Mouse (Mus musculus): ENCODE measurements around the gene Cbx3. TPM values are rescaled to one million over a fixed set of nuclear protein-coding genes. Genes with fewer than 3 reads are reported as not detected.
A peak's percentile ranks its signal among the peaks of the same experiment; 100 is the strongest.

The Cbx3 gene
- total and polyA plus RNA-seq, 3 experiments: 145 to 300 (median 258) TPM

DNA sequence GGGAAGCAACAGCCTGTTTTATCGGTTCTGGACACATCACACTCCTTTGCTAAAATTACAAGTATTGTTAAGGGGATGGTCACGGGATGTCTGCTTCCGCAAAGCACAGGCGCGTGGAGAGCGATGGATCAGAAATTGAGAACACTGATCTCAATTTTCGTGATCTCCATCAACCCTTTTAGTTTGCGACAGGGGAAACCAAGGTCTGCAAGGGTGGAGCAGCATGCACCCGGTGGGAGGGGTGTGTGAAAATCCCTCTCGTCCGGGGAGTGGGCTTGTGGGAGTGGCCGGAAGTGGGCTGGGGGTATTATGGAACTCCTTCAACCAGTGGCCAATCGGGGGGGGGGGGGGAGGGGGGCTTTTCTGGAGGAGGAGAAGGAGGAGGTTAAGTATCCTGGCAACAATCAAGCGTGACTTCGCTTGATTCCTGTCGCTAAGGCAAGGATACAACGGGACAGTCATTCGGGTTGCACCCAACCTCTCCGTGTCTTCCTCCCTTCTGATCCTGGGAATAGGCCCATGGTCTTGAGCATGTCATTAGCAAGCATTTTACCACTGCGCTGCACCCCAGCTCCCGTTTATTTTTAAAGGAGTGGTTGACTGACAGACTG, 54.3 kb downstream of the Cbx3 start:
- no peak for TF ChIP-seq JUND (conservative IDR thresholded peaks at IDR 0.05; ENCODE audit: low read depth, low read length)
- TF ChIP-seq MAFK (IDR thresholded peaks at IDR 0.05; ENCODE audit: insufficient replicate concordance, low read length): no peak
- peak; percentile 63 for TF ChIP-seq MXI1 (IDR thresholded peaks at IDR 0.05; ENCODE audit: low read depth, low read length)
- no peak; the same call in 1 of the 2 replicates for TF ChIP-seq SIN3A (IDR thresholded peaks at IDR 0.05; ENCODE audit: low read length)
- TF ChIP-seq TBP (conservative IDR thresholded peaks at IDR 0.05; ENCODE audit: low read depth, low read length): 0 out of 2 replicates have a peak, but pooled peaks have one; percentile 12
- TF ChIP-seq NELFE (IDR thresholded peaks at IDR 0.05; ENCODE audit: low read depth, low read length): no peak; the same call in 1 of the 2 replicates
- 0 out of 2 replicates have a peak, but pooled peaks have one; percentile 26 for TF ChIP-seq ELF1 (IDR thresholded peaks at IDR 0.05; ENCODE audit: low read depth, low read length)
- 0 out of 2 replicates have a peak, but pooled peaks have one; percentile 22 for TF ChIP-seq MYC (IDR thresholded peaks at IDR 0.05; ENCODE audit: low read depth, low read length)

DNA sequence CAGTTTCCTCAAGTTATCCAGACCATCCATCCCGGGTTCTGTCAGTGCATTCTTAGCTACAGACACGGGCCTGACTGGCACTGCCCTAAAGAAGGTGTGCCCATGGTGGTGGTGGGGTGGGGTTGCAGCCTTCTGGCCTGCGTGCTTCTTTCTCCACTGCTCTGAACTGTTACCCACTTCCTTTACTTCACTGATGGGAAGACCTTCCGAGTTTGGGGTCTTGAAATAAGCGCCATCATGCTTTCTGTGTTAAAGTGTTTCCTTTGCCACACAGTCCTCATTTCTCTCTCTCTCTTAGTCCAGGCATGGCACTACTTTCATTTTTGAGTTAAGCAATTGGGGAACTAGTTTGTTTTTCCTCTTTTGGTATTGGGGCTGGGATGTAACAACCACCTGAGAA, 54.8 kb downstream of the Cbx3 start:
- peak overlapping the region; percentile 96; the same call in 1 of the 2 replicates for H3K9ac ChIP-seq (ENCODE audit: insufficient read depth, low read depth)
- in situ Hi-C loops (cut with MboI; ENCODE audit: low pct_ligation_motif_present, low pct_unique_long_range_greater_than_20kb, low sequenced_read_pairs): no loop called here

More for the DNA sequence above, 54.3 kb downstream of the Cbx3 start:
- no peak overlapping the region for H3K27ac ChIP-seq (ENCODE audit: insufficient read depth, low read depth)
- H3K4me3 ChIP-seq (replicated peaks in 1 of 3; ENCODE audit: low read depth in 2 of 3, low read length in 2 of 3, poor library complexity in 1 of 3): peak overlapping the region; percentile 74 to 87 (median 82)
- no peaks in the 10 kb centered on the region for H3K27me3 ChIP-seq (replicated peaks)
- H3K79me2 ChIP-seq (replicated peaks; ENCODE audit: control insufficient read depth, extremely low read depth, insufficient read depth, poor library complexity, severe bottlenecking): no peaks in the 10 kb centered on the region; the same call in 1 of the 2 replicates
- DNase-seq (ENCODE audit: extremely low read depth): peak; percentile 58
- peak overlapping the region; percentile 96 for H3K9ac ChIP-seq (ENCODE audit: insufficient read depth, low read depth)
- H3K36me3 ChIP-seq (replicated peaks in 1 of 2; ENCODE audit: control insufficient read depth in 1 of 2, insufficient read depth in 1 of 2, low read length in 1 of 2): peaks cover 2 to 10% of the 10 kb centered on the region in 2 experiments
- dilution Hi-C loops (cut with MboI; ENCODE audit: extremely low pct_ligation_motif_present, extremely low pct_unique_long_range_greater_than_20kb, low sequenced_read_pairs) (no loop called here), in situ Hi-C loops (cut with MboI; ENCODE audit: low pct_ligation_motif_present, low pct_unique_long_range_greater_than_20kb, low sequenced_read_pairs) (no loop called here)
- peaks cover 2 to 17% of the 10 kb centered on the region in 2 experiments; a peak in 2 of 4 replicates for H3K4me1 ChIP-seq (ENCODE audit: control insufficient read depth in 1 of 2, insufficient read depth in 2 of 2)
- peak overlapping the region; percentile 87 for H3K4me2 ChIP-seq (ENCODE audit: insufficient read depth, low read depth, poor library complexity, severe bottlenecking)
- H3K9me3 ChIP-seq (replicated peaks; ENCODE audit: low read length): no peaks in the 10 kb centered on the region

DNA sequence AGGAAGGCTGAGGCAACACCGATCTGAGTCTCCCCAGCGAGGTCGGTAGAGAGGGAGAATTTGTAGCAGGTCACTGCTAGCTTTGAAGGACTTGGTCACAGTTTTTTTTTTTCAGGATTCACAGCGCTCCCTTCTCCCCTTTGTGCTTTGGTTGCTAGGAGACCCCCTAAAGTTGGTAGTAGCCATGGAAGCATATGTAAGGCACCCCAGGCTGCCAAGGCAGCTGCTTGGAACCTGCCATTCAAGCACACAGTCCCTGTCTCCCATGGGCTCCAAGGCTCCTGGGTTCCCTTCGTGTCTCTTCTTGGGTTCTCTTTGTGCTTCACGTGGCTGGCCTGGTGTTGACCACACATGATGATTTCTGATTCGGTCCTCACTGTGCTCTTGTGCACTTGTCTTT, 59.3 kb downstream of the Cbx3 start:
- dilution Hi-C loops (cut with MboI; ENCODE audit: extremely low pct_ligation_motif_present, extremely low pct_unique_long_range_greater_than_20kb, low sequenced_read_pairs): no loop called here
- peaks cover 7 to 28% of the 10 kb centered on the region in 2 experiments; a peak in 3 of 4 replicates for H3K4me1 ChIP-seq (ENCODE audit: control insufficient read depth in 1 of 2, insufficient read depth in 2 of 2)
- DNase-seq (ENCODE audit: extremely low read depth): no peak
- H3K9me3 ChIP-seq (replicated peaks; ENCODE audit: low read length): peaks cover 2% of the 10 kb centered on the region
- H3K4me2 ChIP-seq (ENCODE audit: insufficient read depth, low read depth, poor library complexity, severe bottlenecking): no peak overlapping the region
- H3K79me2 ChIP-seq (replicated peaks; ENCODE audit: control insufficient read depth, extremely low read depth, insufficient read depth, poor library complexity, severe bottlenecking): no peaks in the 10 kb centered on the region; the same call in none of the 2 replicates
- in situ Hi-C loops (cut with MboI; ENCODE audit: low pct_ligation_motif_present, low pct_unique_long_range_greater_than_20kb, low sequenced_read_pairs): no loop called here
- H3K36me3 ChIP-seq (replicated peaks in 1 of 2; ENCODE audit: control insufficient read depth in 1 of 2, insufficient read depth in 1 of 2, low read length in 1 of 2): peaks cover 6 to 46% of the 10 kb centered on the region in 2 experiments
- TF ChIP-seq SIN3A (IDR thresholded peaks at IDR 0.05; ENCODE audit: low read length): no peak
- no peak for TF ChIP-seq NELFE (IDR thresholded peaks at IDR 0.05; ENCODE audit: low read depth, low read length)
- no peak for TF ChIP-seq MXI1 (IDR thresholded peaks at IDR 0.05; ENCODE audit: low read depth, low read length)
- no peak for TF ChIP-seq ZMIZ1 (IDR thresholded peaks at IDR 0.05; ENCODE audit: low read depth, low read length)
- TF ChIP-seq NRF1 (IDR thresholded peaks at IDR 0.05; ENCODE audit: low read depth, low read length): no peak
- TF ChIP-seq TCF12 (IDR thresholded peaks at IDR 0.05; ENCODE audit: low read depth, low read length): no peak
- no peak for TF ChIP-seq KAT2A (IDR thresholded peaks at IDR 0.05; ENCODE audit: insufficient replicate concordance, low read length)
- TF ChIP-seq MEF2A (IDR thresholded peaks at IDR 0.05; ENCODE audit: borderline replicate concordance, low read depth, low read length): no peak
- no peak for TF ChIP-seq CHD2 (IDR thresholded peaks at IDR 0.05; ENCODE audit: low read length)
- TF ChIP-seq ZKSCAN1 (IDR thresholded peaks at IDR 0.05; ENCODE audit: borderline replicate concordance, low read depth, low read length): no peak
- no peak overlapping the region for H3K9ac ChIP-seq (ENCODE audit: insufficient read depth, low read depth)
- no peak overlapping the region for H3K4me3 ChIP-seq (replicated peaks in 1 of 3; ENCODE audit: low read depth in 2 of 3, low read length in 2 of 3, poor library complexity in 1 of 3)
- H3K27ac ChIP-seq (ENCODE audit: insufficient read depth, low read depth): no peak overlapping the region
- no peaks in the 10 kb centered on the region for H3K27me3 ChIP-seq (replicated peaks)

More for the DNA sequence above, 54.8 kb downstream of the Cbx3 start:
- H3K4me2 ChIP-seq (ENCODE audit: insufficient read depth, low read depth, poor library complexity, severe bottlenecking): peak overlapping the region; percentile 87
- H3K4me3 ChIP-seq (replicated peaks in 1 of 3; ENCODE audit: low read depth in 2 of 3, low read length in 2 of 3, poor library complexity in 1 of 3): peak overlapping the region; percentile 57 to 82 (median 74)
- TF ChIP-seq TBP (conservative IDR thresholded peaks at IDR 0.05; ENCODE audit: low read depth, low read length): no peak
- TF ChIP-seq ZNF384 (IDR thresholded peaks at IDR 0.05; ENCODE audit: low read depth, low read length): no peak
- TF ChIP-seq MYC (IDR thresholded peaks at IDR 0.05; ENCODE audit: low read depth, low read length): no peak
- TF ChIP-seq MAFK (IDR thresholded peaks at IDR 0.05; ENCODE audit: insufficient replicate concordance, low read length): no peak
- dilution Hi-C loops (cut with MboI; ENCODE audit: extremely low pct_ligation_motif_present, extremely low pct_unique_long_range_greater_than_20kb, low sequenced_read_pairs): no loop called here
- H3K79me2 ChIP-seq (replicated peaks; ENCODE audit: control insufficient read depth, extremely low read depth, insufficient read depth, poor library complexity, severe bottlenecking): no peaks in the 10 kb centered on the region; the same call in 1 of the 2 replicates
- no peak for DNase-seq (ENCODE audit: extremely low read depth)
- no peaks in the 10 kb centered on the region for H3K9me3 ChIP-seq (replicated peaks; ENCODE audit: low read length)
- no peak overlapping the region for H3K27ac ChIP-seq (ENCODE audit: insufficient read depth, low read depth)
- H3K27me3 ChIP-seq (replicated peaks): no peaks in the 10 kb centered on the region
- H3K36me3 ChIP-seq (replicated peaks in 1 of 2; ENCODE audit: control insufficient read depth in 1 of 2, insufficient read depth in 1 of 2, low read length in 1 of 2): peaks cover 2 to 16% of the 10 kb centered on the region in 2 experiments
- peaks cover 2 to 17% of the 10 kb centered on the region in 2 experiments; a peak in 2 of 4 replicates for H3K4me1 ChIP-seq (ENCODE audit: control insufficient read depth in 1 of 2, insufficient read depth in 2 of 2)

Data from CH12.LX (cell line).